Mouse (Mus musculus): ENCODE results near the gene Glrb.

Glrb gene

GRCm38 (mm10) chr3:80913111-80913778, at the start of gene Glrb:
Glrb (minus strand) TSS chr3:80913660.
- DNase-seq (ENCODE audit: low read depth, low spot score) = peak; percentile 44

GRCm38 (mm10) chr3:80959965-80960364, 46.5 kb upstream of the Glrb start:
- DNase-seq (ENCODE audit: low read depth, low spot score) = no peak

- DNase-seq (ENCODE audit: low read depth, low spot score) = peak; percentile 11
Observed at GRCm38 (mm10) chr3:80958591-80958990, 45.1 kb upstream of the Glrb start.

- no peak for DNase-seq (ENCODE audit: low read depth, low spot score)
Observed at GRCm38 (mm10) chr3:80913779-80914284, 372 bp upstream of the Glrb start.

GRCm38 (mm10) chr3:80894745-80895480, 18.5 kb downstream of the Glrb start:
- no peak for DNase-seq (ENCODE audit: low read depth, low spot score)

- DNase-seq (ENCODE audit: low read depth, low spot score) = no peak
Observed at GRCm38 (mm10) chr3:80894328-80894727, 19.1 kb downstream of the Glrb start.

- no peak for DNase-seq (ENCODE audit: low read depth, low spot score)
Observed at GRCm38 (mm10) chr3:80893055-80893690, 20.3 kb downstream of the Glrb start.

GRCm38 (mm10) chr3:80891087-80891486, 22.4 kb downstream of the Glrb start:
- DNase-seq (ENCODE audit: low read depth, low spot score) = no peak

- no peak for DNase-seq (ENCODE audit: low read depth, low spot score)
Observed at GRCm38 (mm10) chr3:80885174-80885573, 28.3 kb downstream of the Glrb start.

GRCm38 (mm10) chr3:80883601-80884000, 29.9 kb downstream of the Glrb start:
- DNase-seq (ENCODE audit: low read depth, low spot score) = no peak

GRCm38 (mm10) chr3:80880660-80881293, 32.7 kb downstream of the Glrb start:
- DNase-seq (ENCODE audit: low read depth, low spot score) = no peak

GRCm38 (mm10) chr3:80878571-80878970, 34.9 kb downstream of the Glrb start:
- no peak for DNase-seq (ENCODE audit: low read depth, low spot score)

- DNase-seq (ENCODE audit: low read depth, low spot score) = no peak
Observed at GRCm38 (mm10) chr3:80874690-80875353, 38.6 kb downstream of the Glrb start.

- DNase-seq (ENCODE audit: low read depth, low spot score) = no peak
Observed at GRCm38 (mm10) chr3:80874081-80874480, 39.4 kb downstream of the Glrb start.

GRCm38 (mm10) chr3:80871472-80872171, 41.8 kb downstream of the Glrb start:
- no peak for DNase-seq (ENCODE audit: low read depth, low spot score)

GRCm38 (mm10) chr3:80867328-80867727, 46.1 kb downstream of the Glrb start:
- DNase-seq (ENCODE audit: low read depth, low spot score) = no peak

- no peak for DNase-seq (ENCODE audit: low read depth, low spot score)
Observed at GRCm38 (mm10) chr3:80852912-80853507, 60.5 kb downstream of the Glrb start.

GRCm38 (mm10) chr3:80850947-80851346, 62.5 kb downstream of the Glrb start:
- no peak for DNase-seq (ENCODE audit: low read depth, low spot score)

- DNase-seq (ENCODE audit: low read depth, low spot score) = no peak
Observed at GRCm38 (mm10) chr3:80845634-80846033, 67.8 kb downstream of the Glrb start.

GRCm38 (mm10) chr3:80839845-80840244, 73.6 kb downstream of the Glrb start:
- no peak for DNase-seq (ENCODE audit: low read depth, low spot score)

Measured in retina, postnatal 7 days (tissue).